Mouse (Mus musculus) heart, adult 11 months (tissue): ENCODE measurements around the gene Gm14305.
"Not testable (repeated sequence)": the region's sequence is repeated elsewhere in the genome, so short reads cannot be mapped to it uniquely, and the experiment has no call there.

Experiments
- DNase-seq: peaks from one replicate; pipeline ENCODE4 v3.0.0; 2022

The Gm14305 gene

GRCm38 (mm10) chr2:176708051-176708450 is at the start of gene Gm14305:
Gm14305 (plus strand) TSS chr2:176708328.
- DNase-seq: peak; percentile 94

DNA sequence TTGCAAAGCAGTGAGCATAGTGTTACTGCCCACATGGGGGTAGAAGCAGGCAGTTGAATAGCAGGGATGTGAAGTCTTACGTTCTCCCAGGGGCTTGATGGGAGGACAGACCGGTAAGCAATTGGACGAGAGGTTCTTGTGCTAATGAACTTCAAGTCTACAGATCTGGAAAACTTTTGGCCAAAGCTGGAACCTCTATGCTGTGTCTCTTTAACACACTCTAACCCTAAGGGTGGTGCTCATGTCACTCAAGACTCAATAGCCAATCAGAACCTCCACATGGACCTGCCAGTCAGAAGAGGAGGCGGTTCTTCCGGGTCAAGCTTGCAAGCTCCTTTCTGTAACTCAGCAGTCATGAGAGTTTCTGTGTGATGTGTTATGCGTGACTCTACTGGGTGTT is 37.9 kb upstream of the Gm14305 start, which contains the start of gene Zfp973:
TSS of gene Zfp973 (plus strand) at position 301 of the 400 bp plus-strand sequence.
- not testable (repeated sequence) for DNase-seq
